In genomic region chr5:22195352-22195941, GRCm38 (mm10) we compare ENCODE assay signal across 20 mouse cellular contexts.
DNase-seq lines count a peak whose midpoint lies in the region; ATAC-seq and TF ChIP-seq lines count a peak whose summit lies in the region.
"Had no signal": no experiment of that assay in that cellular context is flagged by ENCODE, and none has a peak within 500 bp of the region (broad histone marks: within the 10 kb centered on the region; RNA-seq: fewer than 3 reads in every experiment).

No protein-coding gene starts in this region.

- TF ChIP-seq CTCF in brain, embryonic 14.5 days (IDR thresholded peaks at IDR 0.05; ENCODE audit: borderline replicate concordance, extremely low read depth, insufficient read depth, insufficient read length), result no peak

- no peak overlapping the region for H3K4me2 ChIP-seq in lung, embryonic 15.5 days
- no peak overlapping the region for H3K4me2 ChIP-seq in hindbrain, embryonic 13.5 days
- H3K4me2 ChIP-seq in midbrain, embryonic 16.5 days (ENCODE audit: low read length), result no peak overlapping the region
- no peak overlapping the region for H3K4me2 ChIP-seq in kidney, embryonic 14.5 days (replicated peaks; ENCODE audit: low read depth, low read length)
- H3K4me2 ChIP-seq: heart, embryonic 15.5 days; limb, embryonic 15.5 days; liver, embryonic 15.5 days had no signal

- no peak overlapping the region for H3K4me3 ChIP-seq in lung, embryonic 15.5 days
- no peak overlapping the region for H3K4me3 ChIP-seq in hindbrain, embryonic 13.5 days
- H3K4me3 ChIP-seq in midbrain, embryonic 16.5 days (ENCODE audit: low read depth, low read length), result no peak overlapping the region
- no peak overlapping the region for H3K4me3 ChIP-seq in kidney, embryonic 14.5 days (ENCODE audit: low read length)
- H3K4me3 ChIP-seq: heart, adult 2 months; heart, embryonic 15.5 days; limb, embryonic 15.5 days; liver, embryonic 15.5 days had no signal

- no peaks in the 10 kb centered on the region for H3K9me3 ChIP-seq in lung, embryonic 15.5 days
- H3K9me3 ChIP-seq in hindbrain, embryonic 13.5 days, result no peaks in the 10 kb centered on the region
- H3K9me3 ChIP-seq in midbrain, embryonic 16.5 days (replicated peaks; ENCODE audit: control insufficient read depth, low read length, poor library complexity, severe bottlenecking), result no peaks in the 10 kb centered on the region
- H3K9me3 ChIP-seq in kidney, embryonic 14.5 days (ENCODE audit: control insufficient read depth, low read length), result no peaks in the 10 kb centered on the region
- H3K9me3 ChIP-seq: heart, embryonic 15.5 days; limb, embryonic 15.5 days; liver, embryonic 15.5 days had no signal

- no peak for TF ChIP-seq POLR2A in brain, embryonic 14.5 days (IDR thresholded peaks at IDR 0.05; ENCODE audit: borderline replicate concordance, extremely low read depth, insufficient read depth, insufficient read length, poor library complexity, severe bottlenecking)

- no peaks in the 10 kb centered on the region for H3K4me1 ChIP-seq in lung, embryonic 15.5 days
- peaks cover 20% of the 10 kb centered on the region for H3K4me1 ChIP-seq in hindbrain, embryonic 13.5 days (replicated peaks)
- peaks cover 17% of the 10 kb centered on the region for H3K4me1 ChIP-seq in midbrain, embryonic 16.5 days (ENCODE audit: control insufficient read depth, insufficient read depth, low read length)
- peaks cover 4% of the 10 kb centered on the region; the same call in 1 of the 2 replicates for H3K4me1 ChIP-seq in kidney, embryonic 14.5 days (ENCODE audit: control insufficient read depth, insufficient read depth, low read length)
- H3K4me1 ChIP-seq: limb, embryonic 15.5 days; liver, embryonic 15.5 days had no signal

- peak; percentile 39 for ATAC-seq in lung, embryonic 15.5 days (ENCODE audit: borderline replicate concordance, extremely low read depth, low FRiP score, low TSS enrichment)
- peak; percentile 18; the same call in 1 of the 2 replicates for ATAC-seq in hindbrain, embryonic 13.5 days (ENCODE audit: low FRiP score)
- ATAC-seq in midbrain, embryonic 16.5 days, result peak; percentile 63
- ATAC-seq in kidney, embryonic 14.5 days (ENCODE audit: low FRiP score, low TSS enrichment), result no peak
- ATAC-seq: intestine, embryonic 16.5 days had no signal

- no peaks in the 10 kb centered on the region for H3K36me3 ChIP-seq in lung, embryonic 15.5 days
- no peaks in the 10 kb centered on the region for H3K36me3 ChIP-seq in hindbrain, embryonic 13.5 days
- H3K36me3 ChIP-seq in midbrain, embryonic 16.5 days (ENCODE audit: control insufficient read depth, insufficient read depth, low read length), result no peaks in the 10 kb centered on the region
- no peaks in the 10 kb centered on the region for H3K36me3 ChIP-seq in kidney, embryonic 14.5 days (ENCODE audit: control insufficient read depth, insufficient read depth, low read length)
- H3K36me3 ChIP-seq: heart, embryonic 15.5 days; limb, embryonic 15.5 days; liver, embryonic 15.5 days had no signal

- no peaks in the 10 kb centered on the region for H3K27me3 ChIP-seq in lung, embryonic 15.5 days
- no peaks in the 10 kb centered on the region for H3K27me3 ChIP-seq in hindbrain, embryonic 13.5 days
- no peaks in the 10 kb centered on the region for H3K27me3 ChIP-seq in midbrain, embryonic 16.5 days (ENCODE audit: control insufficient read depth, insufficient read depth, low read depth, low read length)
- H3K27me3 ChIP-seq in kidney, embryonic 14.5 days (ENCODE audit: control insufficient read depth, insufficient read depth, low read length), result no peaks in the 10 kb centered on the region
- H3K27me3 ChIP-seq: heart, embryonic 15.5 days; limb, embryonic 15.5 days; liver, embryonic 15.5 days had no signal

- DNase-seq in lung, postnatal 4 days, result no peak
- peak; percentile 65 for DNase-seq in brain, embryonic 14.5 days (ENCODE audit: low read depth)
- no peak for DNase-seq in kidney, adult 11 months
- DNase-seq: adrenal gland, postnatal 10 days; cerebellum, postnatal 14 days; embryo, embryonic 11 days; gastrocnemius, postnatal 14 days; heart, adult 2 months; heart, postnatal 4 days; lung, postnatal 14 days; spleen, adult 18-20 months; thymus, postnatal 25 days had no signal

- H3K9ac ChIP-seq in lung, embryonic 15.5 days, result no peak overlapping the region
- H3K9ac ChIP-seq in hindbrain, embryonic 13.5 days, result no peak overlapping the region
- H3K9ac ChIP-seq in midbrain, embryonic 16.5 days (ENCODE audit: low read depth, low read length), result no peak overlapping the region
- no peak overlapping the region for H3K9ac ChIP-seq in kidney, embryonic 14.5 days (ENCODE audit: low read depth, low read length)
- H3K9ac ChIP-seq: heart, embryonic 15.5 days; limb, embryonic 15.5 days; liver, embryonic 15.5 days had no signal

- H3K27ac ChIP-seq in lung, embryonic 15.5 days, result no peak overlapping the region
- H3K27ac ChIP-seq in hindbrain, embryonic 13.5 days, result peak overlapping the region; percentile 41
- peak overlapping the region; percentile 65 for H3K27ac ChIP-seq in midbrain, embryonic 16.5 days (ENCODE audit: low read length)
- no peak overlapping the region for H3K27ac ChIP-seq in kidney, embryonic 14.5 days (ENCODE audit: low read depth, low read length)
- H3K27ac ChIP-seq: heart, adult 2 months; heart, embryonic 15.5 days; limb, embryonic 15.5 days; liver, embryonic 15.5 days had no signal

- WGBS in lung, embryonic 15.5 days, result 29% methylated on average over 8 of the region's 8 CpGs
- WGBS in hindbrain, embryonic 13.5 days, result 46% methylated on average over 8 of the region's 8 CpGs
- 31% methylated on average over 8 of the region's 8 CpGs for WGBS in midbrain, embryonic 16.5 days
- 74% methylated on average over 8 of the region's 8 CpGs for WGBS in kidney, embryonic 14.5 days

Comparison
In these comparisons a context has a peak if more than half of its experiments do, and no peak if none do; other contexts are left out.
1. H3K27ac ChIP-seq: peak in hindbrain, embryonic 13.5 days (single experiment) and midbrain, embryonic 16.5 days (single experiment); none in lung, embryonic 15.5 days (single experiment) and kidney, embryonic 14.5 days (single experiment).